Mouse (Mus musculus): ENCODE data around the gene Gtsf1l.
A peak's percentile ranks its signal among the peaks of the same experiment; 100 is the strongest.

Gene Gtsf1l

DNA sequence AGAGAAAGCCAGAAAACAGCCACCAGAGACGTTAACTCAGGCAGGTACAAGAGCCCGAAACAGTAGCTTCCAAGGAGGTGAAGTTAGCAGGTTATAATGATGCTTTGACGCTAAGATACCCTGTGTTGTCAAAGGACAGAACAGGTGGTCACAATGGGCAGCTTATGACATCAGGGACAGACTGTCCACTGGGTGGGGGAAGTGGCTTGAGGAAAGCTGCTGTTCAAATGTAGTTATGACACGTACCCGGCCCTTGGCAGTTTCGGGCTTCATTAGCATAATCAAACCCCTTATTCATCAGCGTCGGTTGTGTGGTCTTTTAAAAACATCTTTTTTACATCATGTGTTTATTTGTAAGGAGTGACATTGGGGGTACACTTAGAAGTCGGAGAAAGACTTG is at the start of gene Gtsf1l:
Gtsf1l (minus strand) TSS at position 128 of the 400 bp plus-strand sequence.
- DNase-seq, result no peak

DNA sequence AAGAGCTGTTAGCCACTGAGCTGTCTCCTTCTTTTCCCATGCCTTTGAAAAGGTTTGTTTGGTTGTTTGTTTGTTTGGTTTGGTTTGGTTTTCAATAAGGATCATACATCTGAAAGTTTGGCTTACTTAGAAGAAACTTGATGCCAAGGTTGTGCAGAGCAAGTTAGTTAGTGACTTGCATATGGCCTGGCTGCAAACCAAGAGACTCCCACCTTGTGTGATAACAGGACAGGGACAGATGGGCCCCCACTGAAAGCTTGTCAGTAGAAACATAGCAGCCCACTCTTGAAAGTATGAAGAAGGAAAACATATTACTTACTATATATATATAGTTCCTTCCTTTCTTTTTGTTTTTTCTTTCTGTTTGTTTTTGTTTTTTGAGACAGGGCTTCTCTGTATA is 49.3 kb upstream of the Gtsf1l start:
- DNase-seq, result no peak

DNA sequence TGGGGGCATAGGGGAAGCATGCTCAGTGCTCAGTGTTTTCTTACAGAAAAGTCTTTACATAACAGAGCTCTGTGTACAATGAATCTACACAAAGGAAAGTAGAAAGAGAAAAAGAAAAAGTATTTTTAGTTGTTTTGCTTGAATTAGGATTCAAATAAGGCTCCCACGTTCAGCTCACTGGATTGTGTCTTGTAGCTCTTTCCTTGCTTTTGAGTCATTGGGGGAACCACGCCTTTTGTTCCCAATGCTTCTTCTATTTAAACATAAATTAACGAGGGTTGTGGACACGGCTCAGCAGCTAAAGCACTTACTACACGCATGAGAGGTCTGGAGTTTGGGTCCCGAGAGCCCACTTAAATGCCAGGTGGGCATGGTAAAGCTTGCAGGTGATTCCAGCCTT is 48.3 kb upstream of the Gtsf1l start:
- no peak for DNase-seq

DNA sequence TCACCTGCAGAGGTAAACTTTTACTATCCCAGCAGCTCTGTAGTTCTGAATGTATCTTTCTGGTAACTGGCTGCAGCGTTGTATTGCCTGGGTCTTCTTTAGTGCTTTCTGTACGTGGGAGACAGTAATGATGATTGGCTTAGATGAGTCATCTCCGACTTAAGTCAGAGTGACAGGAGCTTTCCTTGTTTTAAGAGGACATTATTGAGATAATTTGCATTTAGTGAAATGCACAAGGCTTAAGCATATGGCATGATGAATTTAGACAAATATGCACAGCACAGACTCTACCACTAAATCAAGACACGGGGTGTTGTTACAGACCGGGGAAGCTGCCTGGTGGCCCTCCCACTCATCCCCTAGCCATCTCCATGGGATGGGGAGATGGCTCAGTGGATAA is 44.7 kb upstream of the Gtsf1l start:
- DNase-seq, result no peak

DNA sequence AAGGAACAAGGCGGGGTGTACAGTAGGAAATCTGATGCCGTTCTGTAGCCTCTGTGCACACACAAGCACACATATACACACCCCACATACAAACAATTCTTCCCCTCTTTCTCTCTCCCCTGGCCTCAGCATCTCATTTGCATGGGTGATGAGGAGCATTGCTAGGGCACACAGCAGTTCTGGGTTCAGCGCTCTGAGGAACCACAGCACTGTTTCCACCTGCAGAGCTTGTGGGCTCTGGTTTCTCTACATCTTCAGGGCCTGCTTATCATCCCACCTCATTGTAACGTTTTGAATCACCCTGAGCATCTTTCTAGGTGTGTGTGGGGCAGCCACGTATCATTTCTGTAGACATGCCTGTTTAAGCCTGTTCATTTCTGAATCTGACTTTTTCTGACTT is 43.2 kb upstream of the Gtsf1l start:
- DNase-seq, result no peak

DNA sequence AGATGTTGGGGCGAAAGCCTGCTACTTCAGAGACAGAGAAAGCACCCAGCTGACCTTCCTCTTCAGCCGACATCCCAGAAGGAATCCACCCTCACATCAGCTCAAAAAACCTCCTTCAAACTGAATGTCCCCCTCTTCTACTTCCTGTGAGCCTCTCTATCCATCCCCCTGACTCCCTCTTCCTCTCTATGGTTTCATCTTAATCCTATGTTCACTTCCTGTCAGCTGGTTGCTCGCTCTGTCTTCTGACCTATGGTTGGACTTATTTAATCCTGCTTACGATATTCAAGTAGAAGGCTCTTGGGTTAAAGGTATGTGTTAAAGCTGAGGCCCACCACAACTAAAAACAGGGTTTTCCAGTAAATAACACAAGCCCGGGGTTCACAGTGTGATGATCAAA is 35.8 kb upstream of the Gtsf1l start:
- DNase-seq, result no peak

DNA sequence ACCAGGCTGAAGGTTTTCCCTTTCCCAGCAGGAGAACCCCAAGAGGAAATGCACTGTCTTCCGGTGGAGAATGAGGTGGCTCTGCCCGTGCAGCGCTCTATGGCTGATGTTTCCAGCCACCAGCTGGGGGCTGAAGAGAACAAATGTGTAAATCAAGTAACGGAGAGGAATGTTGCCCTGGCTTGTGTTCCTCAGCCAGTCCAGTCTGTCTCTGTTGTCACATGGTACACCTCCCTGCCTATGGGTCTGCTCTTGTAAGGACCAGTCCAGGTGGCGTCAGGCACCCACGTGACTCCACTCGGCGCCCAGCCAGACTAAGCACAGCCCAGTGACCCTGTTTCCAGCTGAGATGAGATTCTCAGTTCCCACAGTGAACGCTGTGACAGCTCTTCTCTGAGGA is 34.7 kb upstream of the Gtsf1l start:
- peak; percentile 82 to 90 for DNase-seq

DNA sequence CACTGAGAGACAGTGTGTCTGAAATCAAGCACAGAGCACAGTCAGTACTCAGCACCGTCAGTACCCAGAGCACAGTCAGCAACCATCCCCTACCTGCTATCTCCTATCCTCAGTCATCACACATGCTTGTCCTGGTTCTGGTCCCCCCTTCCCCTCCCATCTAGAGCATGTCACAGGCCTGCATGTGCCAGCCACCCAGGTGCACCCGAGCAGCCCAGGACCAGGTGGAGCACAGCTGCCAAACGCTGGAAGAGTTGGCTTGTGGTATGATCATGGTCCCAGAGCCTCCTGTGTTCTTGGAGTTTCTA is 33.7 kb upstream of the Gtsf1l start:
- no peak for DNase-seq

DNA sequence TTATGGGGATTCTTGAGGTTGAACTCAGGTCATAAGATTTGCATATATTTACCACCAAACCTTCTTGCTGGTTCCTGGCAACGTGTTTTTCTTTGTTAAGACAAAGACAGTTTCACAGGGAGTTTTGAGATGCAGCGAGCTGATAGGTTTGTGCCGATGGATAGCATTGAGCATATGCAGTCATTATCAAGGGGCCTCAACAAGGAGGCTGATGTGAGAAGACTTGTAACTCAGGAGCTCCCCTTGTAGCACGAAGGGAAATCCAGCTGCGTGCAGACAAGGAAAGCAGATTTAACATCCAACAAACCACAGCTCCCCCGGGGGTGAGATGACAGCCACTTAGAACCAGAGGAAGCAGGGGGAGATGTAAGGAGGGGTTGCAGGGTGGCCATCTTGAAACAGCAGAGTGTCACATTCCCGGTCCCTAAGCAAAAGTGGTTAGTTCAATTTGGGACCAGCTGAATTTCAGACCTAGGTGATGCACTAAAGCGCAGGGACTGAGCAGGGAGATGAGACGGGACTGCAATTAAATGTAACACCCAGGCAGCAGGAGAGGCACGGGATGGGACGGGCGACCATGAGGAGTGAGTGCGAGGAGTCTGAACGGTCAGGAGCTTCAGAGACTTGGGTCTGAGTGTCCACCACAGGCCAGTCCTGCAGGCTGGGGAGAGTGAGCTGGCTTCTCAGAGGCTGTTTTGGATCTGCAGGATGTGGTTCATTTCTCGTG is 33.1 kb upstream of the Gtsf1l start:
- DNase-seq, result no peak

DNA sequence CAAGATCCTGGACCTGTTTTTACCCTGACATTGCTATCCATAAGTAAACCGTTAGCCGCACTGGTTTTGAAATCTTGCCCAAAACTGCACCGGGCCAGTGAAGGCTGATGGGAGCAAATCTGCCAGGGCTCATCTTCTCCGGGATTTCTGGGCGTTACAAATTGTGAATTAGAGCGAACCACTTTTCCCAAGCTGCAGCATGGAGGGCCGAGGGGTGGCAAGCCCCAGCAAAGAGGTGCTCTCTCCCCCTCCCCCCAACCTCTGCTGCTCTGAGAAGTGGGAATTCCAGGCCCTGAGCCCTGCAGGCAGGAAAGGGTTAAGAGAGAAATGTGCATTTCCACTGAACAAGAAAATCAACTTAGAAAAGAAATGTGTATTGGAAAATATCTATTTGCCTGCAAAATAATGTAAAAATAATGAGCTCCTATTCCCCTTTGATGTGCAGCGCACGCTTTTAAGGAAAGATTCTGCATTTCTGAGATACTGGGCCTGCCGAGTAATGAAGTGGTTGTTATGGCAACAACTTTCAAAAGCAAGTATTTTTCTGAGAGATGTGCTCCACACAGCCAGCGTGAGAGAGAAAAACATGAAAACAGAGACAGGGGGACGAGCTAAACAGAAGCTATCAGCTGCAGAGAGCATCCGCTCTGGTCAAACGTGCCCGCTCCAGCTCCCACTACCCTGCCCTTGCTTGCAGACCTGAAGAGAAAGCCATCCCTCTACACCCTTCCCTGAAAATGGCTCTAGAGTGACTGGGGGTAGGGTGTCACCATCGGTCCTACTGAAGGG is 24.0 kb upstream of the Gtsf1l start:
- DNase-seq, result peak in 1 of 2 experiments; percentile 26

DNA sequence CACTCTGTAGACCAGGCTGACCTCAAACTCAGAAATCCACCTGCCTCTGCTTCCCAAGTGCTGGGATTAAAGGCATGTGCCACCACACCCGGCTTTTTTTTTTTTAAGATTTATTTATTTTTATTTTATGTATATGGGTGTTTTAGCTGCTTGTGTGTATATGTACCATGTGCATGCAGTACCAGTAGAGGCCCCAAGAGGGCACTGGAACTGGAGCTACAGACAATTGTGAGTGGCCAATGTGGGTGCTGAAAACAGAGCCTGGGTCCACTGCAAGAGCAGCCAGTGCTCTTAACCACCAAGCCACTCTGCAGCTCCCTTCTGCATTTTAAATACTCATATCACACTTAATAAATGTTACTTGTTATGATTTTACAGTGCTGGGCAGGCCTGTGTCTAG is 23.1 kb upstream of the Gtsf1l start:
- peak in 1 of 2 experiments; percentile 21 for DNase-seq

DNA sequence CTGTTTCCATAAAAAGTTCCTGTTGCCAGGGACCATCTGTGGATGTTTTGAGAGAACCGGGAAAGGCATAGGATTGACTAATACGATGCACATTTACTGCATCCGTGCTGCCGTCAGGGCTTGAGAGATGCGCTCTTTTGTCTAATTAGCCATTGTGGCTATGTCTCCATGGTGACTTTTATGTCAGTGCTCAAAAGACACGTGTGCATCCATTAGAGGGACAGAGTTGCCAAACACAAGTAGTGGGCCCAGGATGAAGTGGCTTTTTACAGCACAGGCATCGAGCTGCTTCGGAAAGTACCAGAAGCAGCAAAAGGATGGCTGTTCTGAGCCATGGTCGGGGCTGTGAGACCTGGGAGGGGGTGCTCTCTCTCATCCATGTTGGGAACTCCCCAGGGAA is 20.7 kb upstream of the Gtsf1l start:
- no peak for DNase-seq

DNA sequence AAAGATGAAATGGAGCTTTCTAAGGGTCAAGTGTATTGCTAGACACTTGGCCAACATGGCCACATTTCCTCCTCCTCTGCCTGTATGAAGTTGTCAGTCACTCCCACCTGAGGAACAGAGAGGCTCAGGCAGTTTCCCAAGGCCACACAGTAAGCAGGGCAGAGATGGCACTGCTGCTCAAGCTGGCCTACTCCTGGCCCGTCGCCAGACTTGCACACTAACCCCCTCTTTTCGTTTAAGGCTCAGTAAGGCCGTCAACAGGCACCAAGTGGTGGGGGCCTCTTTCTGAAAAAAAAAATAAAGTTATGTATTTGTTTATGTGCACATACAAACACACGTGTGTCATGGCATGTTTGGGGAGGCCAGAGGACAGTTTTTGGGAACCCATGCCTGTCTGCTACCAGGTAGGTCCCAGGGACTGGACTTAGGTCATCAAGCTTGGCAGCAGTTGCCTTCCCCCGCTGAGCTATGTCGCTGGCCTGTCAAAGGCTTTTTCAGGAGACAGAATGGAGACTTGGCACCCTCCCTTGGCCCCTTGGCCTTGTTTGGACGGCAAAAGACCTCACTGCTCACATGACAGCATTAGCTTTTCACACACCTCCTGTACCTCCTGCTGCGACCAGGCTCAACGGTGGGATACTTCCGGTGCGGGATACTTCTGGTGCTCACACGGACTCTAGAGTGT is 16.6 kb upstream of the Gtsf1l start:
- DNase-seq, result peak; percentile 73 to 74

DNA sequence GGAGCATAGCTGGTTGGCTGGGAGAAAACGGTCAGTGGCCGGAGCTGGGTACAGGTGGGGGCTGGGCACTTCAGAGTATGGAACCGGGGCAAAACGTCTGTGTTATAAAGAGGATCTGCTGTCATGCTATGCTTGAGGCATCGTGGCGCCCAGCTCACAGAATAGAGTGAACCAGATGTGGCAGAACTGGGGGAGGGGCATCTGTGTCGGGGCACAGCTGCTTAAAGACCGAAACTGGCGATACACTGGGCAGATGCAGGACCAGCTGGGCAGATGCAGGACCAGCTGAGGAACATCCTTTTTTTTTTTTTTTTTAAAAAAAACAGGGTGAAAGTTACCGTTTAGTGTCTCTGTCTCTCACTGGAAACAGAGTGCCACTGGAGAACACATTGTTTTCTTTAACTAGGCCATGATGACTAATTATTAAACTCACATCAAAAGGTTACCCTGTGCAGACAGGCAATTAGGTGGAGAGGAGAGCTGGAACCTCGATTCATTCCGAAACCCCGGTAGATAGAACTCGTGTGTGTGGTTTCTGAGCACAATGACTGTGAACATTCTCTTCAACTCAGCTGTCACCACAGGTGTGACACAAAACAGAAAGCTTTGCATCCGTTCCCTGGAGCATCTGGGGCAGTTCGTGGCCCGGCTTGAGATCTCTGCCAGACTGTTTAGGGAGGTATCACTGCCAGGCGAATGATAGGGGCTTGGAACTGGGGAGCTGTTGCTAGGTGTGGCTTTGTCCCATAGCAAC is 15.4 kb upstream of the Gtsf1l start:
- peak in 1 of 2 experiments; percentile 12 for DNase-seq

DNA sequence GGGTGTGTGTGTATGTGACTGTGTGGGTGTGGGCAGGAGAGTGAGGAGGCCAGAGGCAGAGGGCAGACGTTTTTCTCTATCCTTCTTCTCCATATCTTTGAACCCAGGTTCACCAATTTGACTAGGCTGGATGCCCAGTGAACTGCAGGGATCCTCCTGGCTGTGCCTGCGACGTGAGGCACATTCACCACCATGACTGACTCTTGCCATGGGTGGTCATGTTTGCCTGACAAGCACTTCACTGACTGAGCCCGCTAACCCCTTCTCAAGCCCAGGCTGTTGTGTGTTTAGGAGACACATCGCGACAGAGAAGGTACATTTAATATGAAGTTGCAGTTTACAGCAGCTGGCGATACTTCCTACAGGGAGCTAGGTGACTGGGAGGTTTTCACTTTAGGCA is 14.6 kb upstream of the Gtsf1l start:
- DNase-seq, result peak; percentile 49 to 53

DNA sequence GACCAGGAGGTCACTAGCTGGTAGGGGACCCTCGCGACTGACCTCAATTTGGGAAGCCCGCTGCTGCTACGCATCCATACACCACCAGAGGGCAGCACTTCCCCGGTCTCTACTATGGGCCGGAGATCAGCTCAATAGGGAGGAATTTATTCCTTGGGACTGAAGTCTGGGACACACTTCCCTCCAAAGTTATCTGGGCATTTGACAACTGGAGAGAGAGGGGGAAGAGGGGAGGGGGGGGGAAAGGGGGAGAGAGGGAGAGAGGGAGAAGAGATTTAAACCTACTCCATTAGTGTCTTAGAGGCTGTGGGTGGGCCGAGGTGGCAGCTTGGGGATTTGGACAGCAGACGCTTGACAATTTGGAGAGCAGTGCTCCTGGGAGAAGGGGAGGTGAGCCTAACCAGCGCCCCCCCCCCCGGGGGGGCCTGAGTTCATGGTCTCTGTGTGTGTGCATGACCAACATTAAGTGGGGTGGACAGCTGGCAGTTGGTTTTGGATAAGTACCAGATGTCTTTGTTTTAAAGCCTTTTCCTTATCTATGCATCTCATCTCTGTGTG is 14.1 kb upstream of the Gtsf1l start:
- DNase-seq, result peak; percentile 86 to 88

DNA sequence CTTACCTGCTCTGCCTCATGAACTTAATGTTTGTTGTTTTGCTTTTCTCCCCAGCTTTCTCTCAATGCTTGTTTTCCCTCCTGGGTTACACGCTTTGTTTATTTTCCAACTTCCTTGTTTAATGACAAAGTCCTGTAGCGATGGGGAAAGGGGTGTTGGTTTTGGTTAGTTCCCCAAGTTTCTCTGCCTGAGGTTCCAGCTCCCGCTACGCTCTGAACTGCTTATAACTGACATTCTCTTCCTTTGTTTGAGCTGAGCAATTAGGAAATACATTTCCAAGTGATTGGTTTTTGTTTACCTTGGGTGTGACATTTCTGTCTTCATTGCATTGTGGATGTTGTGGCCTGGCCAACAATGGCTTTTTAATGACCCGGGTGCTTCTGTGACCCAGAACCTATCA is 12.9 kb upstream of the Gtsf1l start:
- DNase-seq, result no peak

DNA sequence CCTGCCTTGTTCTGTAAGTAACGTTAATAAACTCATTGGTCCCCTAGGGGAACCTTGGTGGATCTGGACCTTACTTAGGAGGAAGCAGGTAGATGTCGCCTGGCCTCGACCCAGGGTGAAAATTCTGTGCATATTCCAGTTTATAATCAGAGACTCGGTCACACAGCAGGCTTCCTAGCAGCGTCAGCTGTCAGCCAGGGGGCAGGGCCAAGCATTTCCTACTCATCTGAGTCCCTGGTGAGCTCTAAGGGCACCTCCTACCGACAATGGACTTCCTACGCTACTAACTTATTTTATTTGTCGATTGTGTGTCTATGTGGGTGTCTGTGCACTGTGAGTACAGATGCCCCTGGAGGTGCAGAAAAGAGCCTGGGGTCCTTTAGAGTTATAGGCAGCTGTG is 12.3 kb upstream of the Gtsf1l start:
- DNase-seq, result no peak

DNA sequence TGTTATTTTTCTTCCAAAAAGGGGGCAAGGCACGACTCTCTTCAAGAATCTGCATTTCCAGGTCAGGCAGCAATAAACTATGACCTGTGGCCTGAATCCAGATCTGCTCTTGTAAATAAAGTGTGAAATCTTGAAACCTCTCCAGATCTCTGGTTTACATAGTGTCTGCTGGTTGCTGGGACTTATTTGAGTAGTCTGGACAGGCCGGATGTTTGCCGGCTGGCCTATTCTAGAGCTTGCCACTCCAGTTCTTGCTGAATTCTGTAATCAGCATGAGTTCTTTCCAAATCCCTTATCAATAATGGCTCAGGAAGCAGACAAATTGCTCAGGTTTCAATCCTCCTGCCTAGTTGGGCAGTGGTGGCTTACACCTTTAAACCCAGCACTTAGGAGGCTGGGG is 8.1 kb upstream of the Gtsf1l start:
- DNase-seq, result no peak

DNA sequence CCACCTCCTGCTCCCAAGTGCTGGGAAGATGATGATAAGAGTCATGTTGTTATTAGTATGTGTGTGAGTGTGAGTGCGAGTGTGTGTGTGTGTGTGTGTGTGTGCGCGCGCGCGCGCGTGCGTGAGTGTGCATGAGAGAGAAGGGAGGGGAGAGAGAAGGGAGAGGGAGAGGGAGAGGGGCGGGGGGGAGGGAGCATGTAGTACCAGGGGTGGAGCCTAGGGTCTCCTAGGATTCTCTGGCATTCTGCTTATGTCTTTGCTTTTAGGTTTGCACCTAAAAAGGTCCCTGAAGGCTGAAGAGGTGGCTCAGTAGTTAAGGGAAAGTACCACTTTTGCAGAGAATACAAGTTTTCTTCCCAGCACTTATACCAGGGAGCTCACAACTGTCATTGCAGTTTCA is 7.3 kb upstream of the Gtsf1l start:
- no peak for DNase-seq

DNA sequence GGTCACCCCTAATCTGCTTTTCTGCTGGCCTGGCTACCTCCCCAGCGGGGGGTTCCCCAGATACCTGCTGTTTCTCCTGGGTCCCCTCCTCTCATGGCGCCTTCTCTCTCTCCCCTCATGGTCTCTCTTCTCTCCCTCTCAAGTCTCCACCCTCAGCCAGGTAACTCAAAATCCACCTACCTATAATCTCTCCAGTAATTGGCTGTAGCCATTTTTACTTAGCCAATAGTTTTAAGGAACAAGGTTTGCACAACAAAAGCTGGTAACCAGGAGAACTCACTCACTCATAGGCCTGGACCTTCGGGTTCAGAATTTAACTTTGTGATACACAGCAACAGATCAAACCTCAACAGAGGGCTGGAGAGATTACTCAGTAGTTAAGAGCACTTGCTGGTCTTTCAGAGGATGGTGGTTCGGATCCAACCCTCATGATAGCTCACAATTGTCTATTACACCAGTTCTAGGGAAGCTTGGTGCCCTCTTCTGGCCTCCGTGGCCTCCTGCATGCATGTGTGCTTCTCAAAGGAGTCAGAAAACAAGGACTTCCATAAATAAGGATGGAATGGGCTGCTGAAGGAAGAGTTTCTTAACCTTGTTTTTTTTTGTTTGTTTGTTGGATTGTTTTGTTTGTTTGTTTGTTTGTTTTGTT is 1.9 kb upstream of the Gtsf1l start:
- no peak for DNase-seq

DNA sequence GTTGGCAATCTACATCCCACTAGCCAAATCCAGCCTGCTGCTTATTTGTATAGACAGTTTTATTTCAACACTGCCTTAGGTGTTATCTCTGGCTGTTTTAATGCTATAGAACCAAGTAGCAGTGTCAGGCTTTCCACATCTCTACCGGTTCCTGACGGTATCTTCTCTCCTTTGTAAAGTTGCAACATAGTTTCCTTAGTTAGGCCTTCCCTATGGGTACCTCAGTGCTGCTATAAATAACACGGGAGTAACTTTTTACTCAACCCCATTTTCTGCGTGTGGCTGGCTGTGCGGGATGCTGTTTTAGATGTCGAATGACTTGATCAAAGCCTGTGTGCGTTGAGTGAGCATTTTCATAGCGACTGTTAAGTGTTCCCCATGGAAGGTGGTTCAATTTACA is 1.1 kb downstream of the Gtsf1l start:
- DNase-seq, result no peak
